Mouse (Mus musculus) liver, embryonic 12.5 days (tissue): ENCODE data around the gene Pofut1. TPM values are rescaled to one million over a fixed set of nuclear protein-coding genes. Genes with fewer than 3 reads are reported as not detected.

Source experiments
- ATAC-seq: fragments of 200-750 bp; cut with Nextera tagmentation; 2 replicates; pipeline ENCODE4 v1.8.0; 2017; ENCODE audit warnings: moderate number of reproducible peaks, mild to moderate bottlenecking, moderate library complexity
- H3K27ac ChIP-seq: fragments of 300-500 bp; sonication (generic); 2 replicates; pipeline ENCODE4 v1.5.1; 2016; ENCODE audit warnings: mild to moderate bottlenecking
- H3K27me3 ChIP-seq: fragments of 300-500 bp; sonication (generic); replicated peaks from 2 replicates; pipeline ENCODE4 v1.6.1; 2016; ENCODE audit warnings: mild to moderate bottlenecking, moderate library complexity
- H3K36me3 ChIP-seq: fragments of 300-500 bp; sonication (generic); 2 replicates; pipeline ENCODE4 v1.6.1; 2016; ENCODE audit warnings: mild to moderate bottlenecking, moderate library complexity
- H3K4me1 ChIP-seq: fragments of 300-500 bp; sonication (generic); 2 replicates; pipeline ENCODE4 v1.6.1; 2016
- H3K4me2 ChIP-seq: fragments of 300-500 bp; sonication (generic); 2 replicates; pipeline ENCODE4 v1.6.1; 2016; ENCODE audit warnings: mild to moderate bottlenecking, moderate library complexity
- H3K4me3 ChIP-seq: fragments of 300-500 bp; sonication (generic); 2 replicates; pipeline ENCODE4 v1.5.1; 2016; ENCODE audit warnings: mild to moderate bottlenecking, moderate library complexity
- H3K9ac ChIP-seq: fragments of 300-500 bp; sonication (generic); 2 replicates; pipeline ENCODE4 v1.6.1; 2016; ENCODE audit warnings: mild to moderate bottlenecking, moderate library complexity
- H3K9me3 ChIP-seq: fragments of 300-500 bp; sonication (generic); replicated peaks from 2 replicates; pipeline ENCODE4 v1.6.1; 2016; ENCODE audit warnings: mild to moderate bottlenecking, moderate library complexity
- WGBS: fragments of 180-500 bp; shearing (Covaris S2); methylation state at CpG from one replicate; pipeline ENCODE4 v1.1.7; 2016; ENCODE audit not compliant: insufficient replicate concordance; 5-methylcytosine and 5-hydroxymethylcytosine counted together
- polyA plus RNA-seq: library from polyadenylated mRNA; unstranded; fragments of >200 nt; fragmentation: Nextera tagmentation; extraction: Ambion mirVana; gene quantifications from 2 replicates; pipeline ENCODE4 v1.2.1, GENCODE M21; 2016

Gene Pofut1
- polyA plus RNA-seq, 1 experiment from 2014 or later: 4.3 TPM

DNA sequence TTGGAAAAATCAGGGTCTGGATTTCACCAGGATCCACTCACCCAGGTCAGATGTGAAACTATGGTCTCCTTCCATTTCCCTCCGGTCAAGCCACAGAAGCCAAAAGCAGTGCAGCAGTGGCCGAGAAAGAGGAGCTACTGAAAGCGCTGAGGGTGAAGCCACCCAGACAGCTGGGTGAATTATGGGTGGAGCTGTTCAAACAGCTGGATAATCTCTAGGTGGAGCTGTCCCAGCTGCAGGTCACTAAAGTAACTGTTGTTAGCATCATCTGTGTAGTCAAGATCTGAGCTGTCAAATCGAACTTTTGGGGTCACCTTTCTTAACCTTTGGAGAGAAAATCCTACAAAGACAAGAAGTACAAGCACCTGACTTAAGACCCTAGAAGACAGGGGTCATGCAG lies 57.1 kb downstream of the Pofut1 start:
- no peak for ATAC-seq

DNA sequence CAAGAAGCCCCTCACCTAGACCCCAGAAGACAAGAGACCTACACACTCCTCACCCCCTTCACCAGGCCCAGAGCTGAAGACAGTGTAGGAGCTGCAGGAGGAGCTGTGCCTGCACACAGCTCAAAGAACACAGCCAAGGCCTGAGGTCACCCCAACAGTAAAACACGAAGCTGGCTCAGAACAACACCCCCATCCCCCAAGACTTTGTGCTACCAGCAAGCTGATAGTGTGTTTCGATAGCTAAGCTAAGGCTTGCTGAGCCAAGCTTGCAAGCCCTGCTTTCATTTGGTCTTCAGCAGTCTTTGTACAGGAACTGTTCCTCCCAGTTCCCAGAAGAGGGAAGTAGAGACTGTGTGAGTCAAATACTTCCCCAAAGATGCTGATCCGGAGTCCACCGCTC lies 57.5 kb downstream of the Pofut1 start:
- no peak for ATAC-seq
- Histone ChIP-seq H3K9ac (no peak overlapping the region), H3K9me3 (no peaks in the 10 kb centered on the region), H3K27ac (no peak overlapping the region), H3K36me3 (0 out of 2 replicates have a peak, but pooled peaks cover 3% of the 10 kb centered on the region), H3K27me3 (no peaks in the 10 kb centered on the region), H3K4me3 (no peak overlapping the region), H3K4me2 (no peak overlapping the region), H3K4me1 (peaks cover 19% of the 10 kb centered on the region)
- 33% methylated on average over 4 of the region's 4 CpGs for WGBS

More for the DNA sequence above, 57.1 kb downstream of the Pofut1 start:
- Histone ChIP-seq H3K27me3 (no peaks in the 10 kb centered on the region), H3K9me3 (no peaks in the 10 kb centered on the region), H3K27ac (no peak overlapping the region), H3K36me3 (0 out of 2 replicates have a peak, but pooled peaks cover 3% of the 10 kb centered on the region), H3K4me3 (no peak overlapping the region), H3K4me1 (peaks cover 21% of the 10 kb centered on the region), H3K4me2 (no peak overlapping the region), H3K9ac (no peak overlapping the region)
- 48% methylated on average over 4 of the region's 4 CpGs for WGBS

DNA sequence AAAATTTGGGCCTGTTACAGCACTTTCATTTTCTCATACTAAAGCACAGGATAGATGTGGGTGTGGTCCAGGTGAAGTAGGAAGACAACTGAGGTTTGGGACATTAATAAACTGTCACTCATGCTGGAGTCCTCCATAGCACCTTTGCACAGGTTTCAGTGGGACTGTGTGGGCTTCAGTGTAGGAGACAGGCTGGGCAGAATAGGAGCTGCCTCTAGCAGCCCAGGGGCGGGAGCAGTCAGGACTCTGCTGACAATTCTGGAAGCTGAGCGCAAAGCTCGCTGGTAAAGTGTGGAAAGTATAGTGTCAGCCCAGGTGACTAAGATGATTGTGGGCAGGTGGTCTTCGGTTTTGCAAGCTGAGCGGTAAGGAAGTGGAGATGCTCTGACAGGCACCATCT lies 59.8 kb downstream of the Pofut1 start:
- 86% methylated on average over 5 of the region's 5 CpGs for WGBS
- Histone ChIP-seq H3K4me1 (peaks cover 23% of the 10 kb centered on the region), H3K4me2 (no peak overlapping the region), H3K9ac (no peak overlapping the region), H3K4me3 (no peak overlapping the region), H3K36me3 (0 out of 2 replicates have a peak, but pooled peaks cover under 1% of the 10 kb centered on the region), H3K9me3 (no peaks in the 10 kb centered on the region), H3K27ac (no peak overlapping the region), H3K27me3 (no peaks in the 10 kb centered on the region)
- no peak for ATAC-seq

DNA sequence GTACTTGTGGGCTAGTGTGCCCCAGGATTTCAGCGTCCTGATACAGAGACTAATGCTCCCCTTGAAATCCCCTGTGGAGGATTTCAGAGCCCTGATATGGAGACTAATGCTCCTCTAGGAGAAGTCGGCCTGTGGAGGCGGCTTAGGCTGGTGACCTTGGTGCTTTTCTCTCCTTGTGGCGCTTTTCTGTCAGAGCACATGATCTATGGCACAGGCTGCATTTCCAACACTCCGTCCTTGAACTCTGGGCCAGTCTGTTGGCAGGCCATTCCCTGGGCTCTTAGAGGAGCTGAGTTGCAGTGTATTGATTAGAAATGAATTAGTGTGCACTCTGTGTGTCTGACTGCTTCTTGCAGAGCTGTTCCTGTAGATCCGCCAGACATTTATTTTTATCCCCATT lies 63.9 kb downstream of the Pofut1 start:
- H3K27me3 ChIP-seq: no peaks in the 10 kb centered on the region
- 72% methylated on average over 6 of the region's 6 CpGs for WGBS
- H3K9ac ChIP-seq: no peak overlapping the region
- no peak for ATAC-seq
- peaks cover 11% of the 10 kb centered on the region; the same call in 1 of the 2 replicates for H3K4me1 ChIP-seq
- H3K4me2 ChIP-seq: no peak overlapping the region
- H3K9me3 ChIP-seq: no peaks in the 10 kb centered on the region
- H3K27ac ChIP-seq: no peak overlapping the region
- H3K36me3 ChIP-seq: no peaks in the 10 kb centered on the region
- no peak overlapping the region for H3K4me3 ChIP-seq

DNA sequence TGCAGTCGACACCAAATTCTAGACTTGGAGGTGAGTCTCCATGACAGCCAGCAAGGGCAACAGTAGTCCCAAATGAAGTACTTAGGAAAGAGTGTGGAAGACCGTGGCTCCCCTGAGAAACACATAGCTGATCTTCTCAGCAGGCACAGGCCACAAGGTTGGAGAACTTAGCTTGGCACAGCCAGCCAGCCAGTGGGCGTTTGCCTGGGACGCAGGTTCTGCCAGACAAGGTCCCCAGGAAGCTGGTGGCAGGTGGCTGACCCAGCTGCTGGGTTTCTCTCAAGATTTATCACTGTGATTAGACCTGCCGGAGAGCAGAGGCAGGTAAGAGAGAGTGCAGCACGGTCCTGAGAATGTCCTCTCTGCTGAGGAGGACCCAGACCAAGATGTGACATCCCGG lies 67.3 kb downstream of the Pofut1 start:
- no peaks in the 10 kb centered on the region for H3K36me3 ChIP-seq
- no peak for ATAC-seq
- no peak overlapping the region for H3K9ac ChIP-seq
- no peak overlapping the region for H3K27ac ChIP-seq
- WGBS: 75% methylated on average over 7 of the region's 7 CpGs
- no peak overlapping the region for H3K4me3 ChIP-seq
- H3K4me2 ChIP-seq: no peak overlapping the region
- H3K27me3 ChIP-seq: no peaks in the 10 kb centered on the region
- H3K4me1 ChIP-seq: peaks cover 11% of the 10 kb centered on the region; the same call in 1 of the 2 replicates
- no peaks in the 10 kb centered on the region for H3K9me3 ChIP-seq

DNA sequence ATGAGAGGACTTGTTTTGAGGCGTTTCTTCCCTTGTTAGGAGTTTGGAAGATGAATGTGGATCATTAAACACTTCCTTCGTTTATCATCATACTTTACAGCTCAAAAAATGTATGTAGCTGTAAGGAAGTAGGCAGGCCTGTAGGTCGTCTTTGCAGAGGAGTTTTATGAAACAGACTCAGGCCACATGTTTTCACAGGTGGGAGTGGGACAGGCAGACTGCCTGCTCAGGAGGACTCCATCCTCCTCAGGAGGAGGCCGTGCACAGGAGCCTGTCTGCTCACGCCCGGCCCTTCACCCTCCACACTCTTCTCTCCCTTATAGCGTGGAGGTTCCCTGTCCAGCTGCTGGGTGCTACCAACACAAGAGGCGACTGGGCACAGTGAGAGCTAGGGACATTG lies 67.8 kb downstream of the Pofut1 start:
- WGBS: 67% methylated on average over 8 of the region's 8 CpGs
- no peak overlapping the region for H3K27ac ChIP-seq
- no peak overlapping the region for H3K9ac ChIP-seq
- no peaks in the 10 kb centered on the region for H3K27me3 ChIP-seq
- no peaks in the 10 kb centered on the region for H3K36me3 ChIP-seq
- H3K9me3 ChIP-seq: no peaks in the 10 kb centered on the region
- no peak for ATAC-seq
- H3K4me2 ChIP-seq: no peak overlapping the region
- H3K4me1 ChIP-seq: peaks cover 11% of the 10 kb centered on the region; the same call in 1 of the 2 replicates
- H3K4me3 ChIP-seq: no peak overlapping the region

DNA sequence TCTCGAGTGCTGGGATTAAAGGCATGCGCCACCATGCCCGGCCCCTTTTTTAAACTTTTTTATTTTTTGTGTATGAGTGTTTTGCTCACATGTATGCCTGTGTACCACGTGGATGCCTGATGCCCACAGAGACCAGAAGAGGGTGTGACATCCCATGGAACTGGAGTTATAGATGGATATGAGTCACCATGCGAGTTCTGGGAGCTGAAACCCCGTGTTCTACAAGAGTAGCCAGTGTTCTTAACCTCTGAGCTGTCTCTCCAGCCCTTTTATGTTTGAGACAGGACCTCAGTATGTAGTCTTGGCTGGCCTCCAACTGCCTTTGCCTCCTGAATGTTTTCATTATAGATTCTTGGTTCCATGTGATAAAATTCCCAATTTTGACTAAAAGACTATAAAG lies 68.9 kb downstream of the Pofut1 start:
- Histone ChIP-seq H3K9me3 (no peaks in the 10 kb centered on the region), H3K4me2 (no peak overlapping the region), H3K27ac (no peak overlapping the region), H3K4me3 (no peak overlapping the region), H3K36me3 (no peaks in the 10 kb centered on the region), H3K4me1 (peaks cover 10% of the 10 kb centered on the region; the same call in 1 of the 2 replicates), H3K27me3 (no peaks in the 10 kb centered on the region), H3K9ac (no peak overlapping the region)
- no peak for ATAC-seq
- WGBS: 73% methylated on average over 6 of the region's 6 CpGs

DNA sequence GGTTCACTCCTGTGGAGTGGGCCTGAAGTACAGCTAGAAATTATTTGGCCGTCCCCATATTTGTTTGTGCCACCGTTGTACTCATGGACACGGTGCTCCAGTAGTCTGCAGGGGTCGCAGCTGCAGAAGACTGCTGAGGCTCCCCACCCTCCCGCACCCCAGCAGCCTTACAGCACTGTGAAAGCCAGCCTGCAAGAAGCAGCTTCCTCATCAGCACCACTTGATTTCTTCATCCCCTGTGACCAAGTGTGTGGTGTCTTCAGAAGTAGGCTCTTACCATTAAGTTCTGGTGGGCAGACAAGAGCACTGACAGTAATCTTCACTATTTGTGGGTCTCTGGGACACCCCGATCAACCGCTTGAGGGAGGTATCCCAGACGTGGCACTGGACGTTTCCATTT lies 71.6 kb downstream of the Pofut1 start:
- H3K9ac ChIP-seq: no peak overlapping the region
- H3K27ac ChIP-seq: no peak overlapping the region
- no peak for ATAC-seq
- H3K4me2 ChIP-seq: no peak overlapping the region
- no peak overlapping the region for H3K4me3 ChIP-seq
- peaks cover 2% of the 10 kb centered on the region; the same call in 1 of the 2 replicates for H3K4me1 ChIP-seq
- H3K27me3 ChIP-seq: no peaks in the 10 kb centered on the region
- peaks cover 17% of the 10 kb centered on the region; the same call in 1 of the 2 replicates for H3K36me3 ChIP-seq
- 79% methylated on average over 9 of the region's 9 CpGs for WGBS
- no peaks in the 10 kb centered on the region for H3K9me3 ChIP-seq

DNA sequence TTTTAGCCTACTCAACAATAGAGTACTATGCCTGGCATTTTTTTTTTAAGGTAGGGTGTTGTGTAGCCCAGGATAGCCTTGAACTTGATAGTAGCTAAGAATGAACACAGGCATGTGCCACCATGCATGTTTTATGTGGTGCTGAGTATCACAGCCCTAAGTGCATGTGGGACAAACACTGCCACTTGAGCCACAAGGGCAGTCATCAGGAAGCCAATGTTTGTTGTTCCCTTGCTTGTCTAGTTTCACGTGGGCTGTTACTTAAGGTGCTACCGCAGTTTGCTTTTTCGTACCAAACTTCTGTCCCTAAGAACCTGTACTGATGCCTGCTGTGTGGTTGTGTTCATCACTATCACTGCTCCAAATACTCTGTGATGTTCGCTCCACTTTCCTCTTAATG lies 77.1 kb downstream of the Pofut1 start:
- no peak overlapping the region for H3K27ac ChIP-seq
- no peaks in the 10 kb centered on the region for H3K4me1 ChIP-seq
- peaks cover 51% of the 10 kb centered on the region for H3K36me3 ChIP-seq
- H3K4me3 ChIP-seq: no peak overlapping the region
- no peaks in the 10 kb centered on the region for H3K9me3 ChIP-seq
- H3K27me3 ChIP-seq: no peaks in the 10 kb centered on the region
- no peak for ATAC-seq
- 79% methylated on average over 4 of the region's 4 CpGs for WGBS
- no peak overlapping the region for H3K9ac ChIP-seq
- H3K4me2 ChIP-seq: no peak overlapping the region

DNA sequence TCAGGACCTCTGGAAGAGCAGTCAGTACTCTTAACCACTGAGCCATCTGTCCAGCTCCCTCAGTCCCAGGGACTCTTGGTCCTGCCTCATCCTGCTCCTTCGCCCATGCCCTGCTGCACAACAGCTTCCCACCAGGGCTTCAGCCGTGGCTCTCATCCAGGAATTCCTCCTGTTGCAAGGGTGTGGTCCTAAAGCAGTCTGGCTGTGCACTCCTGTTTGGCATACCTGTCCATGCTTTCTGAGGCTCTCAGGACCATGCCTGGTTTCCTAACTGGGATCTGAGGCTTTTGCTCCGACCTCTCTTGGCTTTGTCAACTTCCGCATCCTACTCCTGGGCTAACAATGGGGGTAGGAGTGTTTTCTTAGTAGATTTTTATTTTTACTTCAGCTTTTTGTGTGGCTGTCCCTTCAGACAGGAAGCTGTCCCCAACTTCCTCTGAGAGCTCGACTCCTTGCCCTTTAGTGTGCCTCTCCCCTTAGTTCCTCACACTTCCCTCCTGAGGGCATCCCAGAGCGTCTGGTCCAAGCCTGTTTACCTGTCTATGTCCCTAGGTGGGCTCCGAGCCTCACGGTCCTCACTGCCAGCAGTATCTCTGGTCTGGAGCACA lies 77.8 kb downstream of the Pofut1 start:
- no peak for ATAC-seq

More for the DNA sequence above, 77.8 kb downstream of the Pofut1 start:
- Histone ChIP-seq H3K36me3 (peaks cover 58% of the 10 kb centered on the region), H3K4me1 (no peaks in the 10 kb centered on the region), H3K4me3 (no peak overlapping the region), H3K27ac (peak overlapping the region; percentile 41; the same call in 1 of the 2 replicates), H3K9ac (no peak overlapping the region), H3K27me3 (no peaks in the 10 kb centered on the region), H3K4me2 (no peak overlapping the region), H3K9me3 (no peaks in the 10 kb centered on the region)
- WGBS: 56% methylated on average over 8 of the region's 8 CpGs
